Mouse (Mus musculus) forebrain, embryonic 12.5 days (tissue): ENCODE data around the gene Gab1. TPM values are rescaled to one million over a fixed set of nuclear protein-coding genes. Genes with fewer than 3 reads are reported as not detected.

ENCODE experiments used
- ATAC-seq: fragments of 200-750 bp; cut with Nextera tagmentation; 2 replicates; pipeline ENCODE4 v1.8.0; 2017; ENCODE audit warnings: moderate TSS enrichment; ENCODE audit not compliant: low FRiP score
- H3K27ac ChIP-seq: fragments of 300-500 bp; sonication (generic); 2 replicates; pipeline ENCODE4 v1.5.1; 2016; ENCODE audit warnings: mild to moderate bottlenecking
- H3K27me3 ChIP-seq: fragments of 300-500 bp; sonication (generic); 2 replicates; pipeline ENCODE4 v1.6.1; 2016; ENCODE audit warnings: mild to moderate bottlenecking
- H3K36me3 ChIP-seq: fragments of 300-500 bp; sonication (generic); replicated peaks from 2 replicates; pipeline ENCODE4 v1.6.1; 2016; ENCODE audit warnings: mild to moderate bottlenecking
- H3K4me1 ChIP-seq: fragments of 300-500 bp; sonication (generic); 2 replicates; pipeline ENCODE4 v1.6.1; 2016
- H3K4me2 ChIP-seq: fragments of 300-500 bp; sonication (generic); 2 replicates; pipeline ENCODE4 v1.6.1; 2016; ENCODE audit warnings: mild to moderate bottlenecking, moderate library complexity
- H3K4me3 ChIP-seq: fragments of 300-500 bp; sonication (generic); replicated peaks from 2 replicates; pipeline ENCODE4 v1.5.1; 2016; ENCODE audit warnings: mild to moderate bottlenecking
- H3K9ac ChIP-seq: fragments of 300-500 bp; sonication (generic); 2 replicates; pipeline ENCODE4 v1.6.1; 2016; ENCODE audit warnings: mild to moderate bottlenecking
- H3K9me3 ChIP-seq: fragments of 300-500 bp; sonication (generic); 2 replicates; pipeline ENCODE4 v1.6.1; 2016
- whole genome bisulfite sequencing: fragments of 180-500 bp; shearing (Covaris S2); methylation state at CpG from one replicate; pipeline ENCODE4 v1.1.7; 2016; 5-methylcytosine and 5-hydroxymethylcytosine counted together
- polyA plus RNA-seq: library from polyadenylated mRNA; unstranded; fragments of >200 nt; fragmentation: Nextera tagmentation; extraction: Ambion mirVana; gene quantifications from 2 replicates; pipeline ENCODE4 v1.2.1, GENCODE M21; 2016

The Gab1 gene
- polyA plus RNA-seq, 1 experiment from 2014 or later: 15.3 TPM

DNA sequence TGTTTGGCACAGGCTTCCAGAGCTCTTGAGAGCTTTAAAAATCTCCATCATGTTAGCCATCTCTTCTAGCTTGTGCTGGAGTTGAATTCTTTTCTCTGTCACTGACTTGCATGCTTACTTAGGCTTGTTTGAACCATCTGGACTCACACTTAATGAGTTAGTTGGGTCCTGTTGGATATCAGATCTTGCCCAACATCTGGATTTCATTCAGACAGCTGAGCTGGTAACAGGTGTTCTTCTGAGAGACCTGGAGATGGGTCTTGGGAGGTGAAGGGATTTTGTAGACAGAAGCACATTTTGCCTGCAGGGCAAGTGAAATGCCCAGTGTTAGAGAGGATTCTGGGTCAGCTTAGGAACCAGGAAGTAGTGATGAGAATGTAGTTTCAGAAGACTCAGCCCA, 19.0 kb upstream of the Gab1 start:
- Histone ChIP-seq H3K4me1 (peaks cover 4% of the 10 kb centered on the region; the same call in 1 of the 2 replicates), H3K27me3 (no peaks in the 10 kb centered on the region), H3K36me3 (no peaks in the 10 kb centered on the region), H3K4me2 (no peak overlapping the region), H3K9ac (no peak overlapping the region), H3K4me3 (no peak overlapping the region), H3K9me3 (no peaks in the 10 kb centered on the region), H3K27ac (no peak overlapping the region)
- ATAC-seq: no peak

DNA sequence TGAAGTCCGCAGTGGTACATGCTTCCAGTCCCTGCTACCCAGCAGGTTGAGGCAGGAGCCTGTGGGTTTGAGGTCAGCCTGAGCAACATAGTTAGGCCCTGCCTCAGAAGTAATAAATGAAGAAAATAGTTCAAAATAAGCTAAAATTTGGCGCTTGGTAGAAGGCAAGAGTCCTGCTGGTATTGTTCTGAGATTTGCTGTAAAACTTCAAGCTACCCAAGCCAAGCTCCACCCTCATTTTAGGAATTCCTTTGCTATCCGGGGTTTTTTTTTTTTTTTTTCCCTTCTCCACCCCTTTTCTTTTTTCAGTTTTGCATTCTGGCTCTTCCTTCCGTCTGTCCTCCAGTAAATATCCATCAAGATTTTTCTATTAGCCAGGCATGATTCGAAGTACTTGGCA, 15.7 kb upstream of the Gab1 start:
- no peak overlapping the region for H3K4me2 ChIP-seq
- ATAC-seq: no peak
- 77% methylated on average over 5 of the region's 5 CpGs for WGBS
- H3K27ac ChIP-seq: peak overlapping the region; percentile 19; the same call in 1 of the 2 replicates
- no peaks in the 10 kb centered on the region for H3K36me3 ChIP-seq
- no peak overlapping the region for H3K9ac ChIP-seq
- H3K9me3 ChIP-seq: no peaks in the 10 kb centered on the region
- peaks cover 4% of the 10 kb centered on the region; the same call in 1 of the 2 replicates for H3K4me1 ChIP-seq
- no peaks in the 10 kb centered on the region for H3K27me3 ChIP-seq
- no peak overlapping the region for H3K4me3 ChIP-seq

DNA sequence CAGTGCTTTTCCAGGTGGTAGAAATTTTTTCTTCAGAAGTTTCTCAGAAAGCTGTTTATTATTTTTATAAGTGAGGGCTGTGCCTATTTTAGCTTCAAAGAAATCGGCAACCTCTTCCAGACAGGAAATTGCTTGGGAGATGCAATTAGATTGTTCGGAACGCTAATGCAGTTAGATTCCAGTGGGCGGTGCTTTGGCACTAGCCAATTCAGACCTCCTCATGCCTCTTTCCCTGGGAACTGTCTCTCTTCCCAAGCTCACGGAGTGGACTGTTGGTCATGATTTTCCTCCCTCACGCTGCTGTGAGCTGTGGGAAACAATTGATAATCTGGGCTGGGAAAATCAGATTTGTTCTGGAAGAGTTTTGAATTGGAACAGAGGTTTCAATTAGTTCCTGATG, 15.1 kb upstream of the Gab1 start:
- 38% methylated on average over 6 of the region's 6 CpGs for WGBS

GRCm38 (mm10) chr8:80894528-80894927, 14.2 kb upstream of the Gab1 start:
- no peaks in the 10 kb centered on the region for H3K9me3 ChIP-seq
- H3K9ac ChIP-seq: no peak overlapping the region
- H3K4me3 ChIP-seq: no peak overlapping the region
- no peak overlapping the region for H3K27ac ChIP-seq
- no peaks in the 10 kb centered on the region for H3K27me3 ChIP-seq
- peaks cover 4% of the 10 kb centered on the region; the same call in 1 of the 2 replicates for H3K4me1 ChIP-seq
- 82% methylated on average over 3 of the region's 3 CpGs for WGBS
- H3K36me3 ChIP-seq: no peaks in the 10 kb centered on the region
- ATAC-seq: no peak
- H3K4me2 ChIP-seq: no peak overlapping the region

More for the DNA sequence above, 15.1 kb upstream of the Gab1 start:
- Histone ChIP-seq H3K27ac (peak overlapping the region; percentile 19; the same call in 1 of the 2 replicates), H3K4me3 (no peak overlapping the region), H3K4me2 (no peak overlapping the region), H3K9me3 (no peaks in the 10 kb centered on the region), H3K36me3 (no peaks in the 10 kb centered on the region), H3K4me1 (peaks cover 4% of the 10 kb centered on the region; the same call in 1 of the 2 replicates), H3K9ac (no peak overlapping the region), H3K27me3 (no peaks in the 10 kb centered on the region)
- ATAC-seq: no peak

DNA sequence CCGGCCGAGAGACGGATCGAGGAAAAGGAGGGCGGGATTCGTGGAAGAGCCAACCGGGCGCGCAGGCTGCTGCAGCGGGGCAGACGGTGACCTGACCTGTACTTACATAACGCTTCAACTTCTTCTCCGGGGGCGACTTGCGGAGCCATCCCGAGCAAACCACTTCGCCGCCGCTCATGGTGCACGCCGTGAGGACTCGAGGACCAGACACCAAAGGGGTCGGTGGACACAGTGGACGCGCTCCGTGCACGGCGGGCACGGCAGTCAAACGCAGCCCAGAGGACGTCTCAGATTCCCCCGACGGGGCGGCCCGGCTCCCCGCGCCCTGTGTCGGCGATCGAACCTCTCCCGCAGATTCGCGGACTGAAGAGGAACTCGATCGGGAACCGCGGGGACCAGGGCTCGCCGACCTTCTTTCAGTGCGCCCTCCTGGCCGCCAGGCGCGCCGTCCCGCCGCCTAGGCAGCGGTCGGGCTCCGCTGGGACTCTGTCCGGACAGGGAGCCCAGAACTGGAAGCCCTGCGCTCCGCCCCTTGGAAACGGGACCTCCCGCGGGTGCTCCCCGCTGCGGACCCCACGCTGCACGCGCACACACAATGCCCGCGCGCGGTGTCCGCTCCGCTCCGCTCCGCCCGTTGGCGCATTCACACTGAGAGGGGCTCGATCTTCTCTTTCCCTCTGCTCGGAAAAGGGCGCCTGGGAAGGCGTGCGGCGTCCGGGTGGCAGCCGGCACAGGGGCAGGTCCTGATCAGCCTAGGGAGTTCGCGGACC, 708 bp downstream of the Gab1 start:
- 0 out of 2 replicates have a peak, but pooled peaks cover 4% of the 10 kb centered on the region for H3K27me3 ChIP-seq
- peak; percentile 20 for ATAC-seq
- H3K4me2 ChIP-seq: peak overlapping the region; percentile 61
- H3K9me3 ChIP-seq: no peaks in the 10 kb centered on the region
- under 1% methylated on average over 90 of the region's 90 CpGs for WGBS
- peak overlapping the region; percentile 78 for H3K4me3 ChIP-seq
- peaks cover 23% of the 10 kb centered on the region for H3K4me1 ChIP-seq
- peak overlapping the region; percentile 94 for H3K27ac ChIP-seq
- no peaks in the 10 kb centered on the region for H3K36me3 ChIP-seq
- H3K9ac ChIP-seq: peak overlapping the region; percentile 81

GRCm38 (mm10) chr8:80878801-80879425, 1.4 kb downstream of the Gab1 start:
- Histone ChIP-seq H3K9me3 (no peaks in the 10 kb centered on the region), H3K36me3 (no peaks in the 10 kb centered on the region), H3K4me2 (peak overlapping the region; percentile 61), H3K9ac (peak overlapping the region; percentile 81), H3K27ac (peak overlapping the region; percentile 94; the same call in 1 of the 2 replicates), H3K27me3 (0 out of 2 replicates have a peak, but pooled peaks cover 4% of the 10 kb centered on the region), H3K4me1 (peaks cover 23% of the 10 kb centered on the region), H3K4me3 (peak overlapping the region; percentile 78)
- ATAC-seq: no peak
- WGBS: 1% methylated on average over 26 of the region's 26 CpGs

GRCm38 (mm10) chr8:80878146-80878545, 2.2 kb downstream of the Gab1 start:
- Histone ChIP-seq H3K27ac (no peak overlapping the region), H3K9me3 (no peaks in the 10 kb centered on the region), H3K27me3 (0 out of 2 replicates have a peak, but pooled peaks cover 4% of the 10 kb centered on the region), H3K9ac (peak overlapping the region; percentile 81), H3K36me3 (no peaks in the 10 kb centered on the region), H3K4me2 (peak overlapping the region; percentile 61), H3K4me1 (peaks cover 23% of the 10 kb centered on the region), H3K4me3 (peak overlapping the region; percentile 78)
- no peak for ATAC-seq
- 55% methylated on average over 9 of the region's 9 CpGs for WGBS

GRCm38 (mm10) chr8:80875537-80875936, 4.8 kb downstream of the Gab1 start:
- Histone ChIP-seq H3K4me3 (no peak overlapping the region), H3K9me3 (no peaks in the 10 kb centered on the region), H3K4me2 (no peak overlapping the region), H3K9ac (no peak overlapping the region), H3K4me1 (peaks cover 40% of the 10 kb centered on the region), H3K27me3 (0 out of 2 replicates have a peak, but pooled peaks cover 4% of the 10 kb centered on the region), H3K36me3 (no peaks in the 10 kb centered on the region), H3K27ac (no peak overlapping the region)
- ATAC-seq: no peak
- WGBS: 93% methylated on average over 6 of the region's 6 CpGs

DNA sequence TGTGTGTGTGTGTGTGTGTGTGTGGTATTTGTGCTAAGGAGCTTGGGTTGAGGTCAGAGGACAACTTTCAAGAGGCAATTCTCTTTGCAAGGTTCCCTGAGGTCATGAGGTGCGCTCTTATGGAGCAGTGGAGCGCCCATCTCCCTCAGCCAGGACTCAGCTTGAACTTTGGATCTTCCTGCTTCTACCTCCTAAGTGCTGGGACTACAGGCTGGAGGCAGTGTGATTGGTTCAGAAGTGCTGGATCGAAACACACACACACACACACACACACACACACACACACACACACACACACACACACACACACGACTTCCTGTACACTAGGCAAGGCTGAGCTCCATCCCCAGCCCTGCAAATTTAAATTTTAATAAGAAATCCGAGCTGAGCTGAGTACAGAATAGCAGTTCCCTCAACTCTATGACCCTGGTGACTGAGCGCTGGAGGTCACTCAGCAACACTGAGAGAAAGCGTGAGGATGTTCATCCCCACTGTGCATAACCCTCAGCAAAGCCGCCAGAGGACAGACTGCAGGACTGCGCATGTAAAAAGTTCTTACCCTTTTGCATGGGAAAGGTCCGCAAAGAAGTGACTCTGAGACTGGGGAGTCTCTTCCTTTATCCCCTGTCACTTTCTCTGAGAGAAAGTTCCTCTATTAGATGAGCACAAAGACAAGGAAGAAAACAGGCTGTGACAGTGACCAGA, 6.4 kb downstream of the Gab1 start:
- 61% methylated on average over 10 of the region's 10 CpGs for WGBS
- peaks cover 54% of the 10 kb centered on the region for H3K4me1 ChIP-seq
- ATAC-seq: no peak
- H3K9me3 ChIP-seq: no peaks in the 10 kb centered on the region
- no peak overlapping the region for H3K4me3 ChIP-seq
- H3K9ac ChIP-seq: no peak overlapping the region
- no peak overlapping the region for H3K4me2 ChIP-seq
- no peak overlapping the region for H3K27ac ChIP-seq
- no peaks in the 10 kb centered on the region for H3K36me3 ChIP-seq
- 0 out of 2 replicates have a peak, but pooled peaks cover 4% of the 10 kb centered on the region for H3K27me3 ChIP-seq

DNA sequence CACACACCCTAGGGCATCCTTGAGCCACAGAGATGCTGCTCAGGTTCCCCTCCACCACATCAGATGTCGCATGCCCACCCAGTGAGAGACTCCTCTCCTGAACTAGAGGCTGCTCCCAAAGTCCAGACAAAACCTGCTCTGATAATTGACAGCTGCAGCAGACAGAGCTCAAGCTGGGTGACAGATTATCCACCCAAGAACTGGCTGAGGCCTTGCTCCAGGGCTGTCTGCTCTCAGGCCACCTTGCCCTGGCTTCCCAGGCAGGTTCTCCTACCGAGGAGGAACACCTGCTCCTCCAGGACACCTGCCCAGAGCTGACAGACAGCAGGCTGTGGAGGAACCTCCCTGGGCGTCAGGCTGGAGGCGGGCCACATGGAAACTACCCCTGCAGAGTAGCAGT, 7.6 kb downstream of the Gab1 start:
- H3K9me3 ChIP-seq: no peaks in the 10 kb centered on the region
- no peak overlapping the region for H3K9ac ChIP-seq
- H3K36me3 ChIP-seq: no peaks in the 10 kb centered on the region
- no peak for ATAC-seq
- H3K4me2 ChIP-seq: no peak overlapping the region
- H3K4me1 ChIP-seq: peaks cover 42% of the 10 kb centered on the region
- H3K27me3 ChIP-seq: 0 out of 2 replicates have a peak, but pooled peaks cover under 1% of the 10 kb centered on the region
- H3K4me3 ChIP-seq: no peak overlapping the region
- 24% methylated on average over 4 of the region's 4 CpGs for WGBS
- H3K27ac ChIP-seq: no peak overlapping the region

GRCm38 (mm10) chr8:80871400-80871799, 8.9 kb downstream of the Gab1 start:
- Histone ChIP-seq H3K4me2 (no peak overlapping the region), H3K4me1 (peaks cover 35% of the 10 kb centered on the region), H3K9me3 (no peaks in the 10 kb centered on the region), H3K4me3 (no peak overlapping the region), H3K27me3 (no peaks in the 10 kb centered on the region), H3K27ac (no peak overlapping the region), H3K9ac (no peak overlapping the region), H3K36me3 (no peaks in the 10 kb centered on the region)
- no peak for ATAC-seq
- 92% methylated on average over 6 of the region's 6 CpGs for WGBS

- peaks cover 35% of the 10 kb centered on the region for H3K4me1 ChIP-seq
- 82% methylated on average over 9 of the region's 9 CpGs for WGBS
- no peaks in the 10 kb centered on the region for H3K36me3 ChIP-seq
- H3K9ac ChIP-seq: no peak overlapping the region
- no peak overlapping the region for H3K4me2 ChIP-seq
- peak overlapping the region; percentile 73 for H3K27ac ChIP-seq
- no peak overlapping the region for H3K4me3 ChIP-seq
- ATAC-seq: no peak
- H3K9me3 ChIP-seq: no peaks in the 10 kb centered on the region
- no peaks in the 10 kb centered on the region for H3K27me3 ChIP-seq
Observed at GRCm38 (mm10) chr8:80870535-80871204, 9.6 kb downstream of the Gab1 start.
